Mouse (Mus musculus): ENCODE measurements around the gene Ccnf.

DNA sequence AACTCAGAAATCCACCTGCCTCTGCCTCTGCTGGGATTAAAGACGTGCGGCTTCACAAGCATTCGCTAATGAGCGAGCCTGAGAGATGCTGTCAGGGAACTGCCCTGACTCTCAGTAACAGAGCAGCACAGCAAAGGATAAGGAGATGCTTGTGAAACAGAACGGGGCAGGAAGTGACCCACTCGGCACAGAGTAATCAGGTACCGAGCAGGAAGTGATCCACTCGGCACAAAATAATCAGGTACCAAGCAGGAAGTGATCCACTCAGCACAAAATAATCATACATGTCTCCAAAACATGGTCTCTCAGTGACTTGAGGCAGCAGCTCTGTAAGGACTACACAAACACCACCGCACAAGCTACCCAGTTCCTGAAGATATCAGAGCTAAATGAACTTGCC lies 37.2 kb upstream of the Ccnf start:
- TF ChIP-seq CTCF (conservative IDR thresholded peaks at IDR 0.05; ENCODE audit: low read length), result no peak
- TF ChIP-seq NANOG (IDR thresholded peaks at IDR 0.05; ENCODE audit: borderline replicate concordance, low read length), result no peak
- no peak for TF ChIP-seq POU5F1 (IDR thresholded peaks at IDR 0.05; ENCODE audit: borderline replicate concordance, low read length)
